Mouse (Mus musculus): ENCODE measurements around the gene 2310022B05Rik. TPM values are rescaled to one million over a fixed set of nuclear protein-coding genes. Genes with fewer than 3 reads are reported as not detected.

Gene 2310022B05Rik
- polyA plus RNA-seq, 1 experiment from 2014 or later, result 18.1 TPM

- Histone ChIP-seq H3K4me2 (replicated peaks) (no peak overlapping the region), H3K27ac (no peak overlapping the region), H3K4me1 (replicated peaks) (peaks cover 6% of the 10 kb centered on the region; the same call in 1 of the 2 replicates), H3K4me3 (replicated peaks) (no peak overlapping the region), H3K9ac (replicated peaks) (no peak overlapping the region), H3K27me3 (no peaks in the 10 kb centered on the region), H3K9me3 (no peaks in the 10 kb centered on the region), H3K36me3 (peaks cover 8% of the 10 kb centered on the region)
- ATAC-seq, result no peak
- 67% methylated on average over 4 of the region's 4 CpGs for WGBS
Measured at GRCm38 (mm10) chr8:124630891-124631290, 32.3 kb downstream of the 2310022B05Rik start.

DNA sequence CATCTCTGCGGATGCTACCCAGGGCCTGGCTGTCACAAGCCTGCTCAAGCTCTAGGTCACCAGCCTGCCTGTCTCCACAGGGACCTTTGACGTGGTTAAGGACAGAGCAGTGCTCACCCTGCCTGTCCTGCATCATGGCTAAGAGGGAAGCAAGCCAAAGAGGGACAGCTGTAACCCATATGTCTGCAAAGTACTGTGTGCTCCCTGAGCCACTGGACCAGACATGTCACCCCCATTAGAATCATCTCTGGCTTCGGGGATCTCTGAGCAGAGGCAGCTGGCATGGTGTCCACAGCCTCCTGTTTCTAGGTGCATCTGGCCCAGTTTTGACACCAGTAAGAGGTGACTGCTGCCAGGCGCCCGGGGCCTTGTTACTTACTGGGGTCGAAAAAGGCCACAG is 32.7 kb downstream of the 2310022B05Rik start:
- H3K4me3 ChIP-seq (replicated peaks), result no peak overlapping the region
- H3K9ac ChIP-seq (replicated peaks), result no peak overlapping the region
- no peaks in the 10 kb centered on the region for H3K27me3 ChIP-seq
- no peak for ATAC-seq
- H3K4me2 ChIP-seq (replicated peaks), result no peak overlapping the region
- H3K27ac ChIP-seq, result no peak overlapping the region
- 81% methylated on average over 6 of the region's 6 CpGs for WGBS
- H3K4me1 ChIP-seq (replicated peaks), result peaks cover 6% of the 10 kb centered on the region; the same call in 1 of the 2 replicates
- H3K36me3 ChIP-seq, result peaks cover 5% of the 10 kb centered on the region; the same call in 1 of the 2 replicates
- H3K9me3 ChIP-seq, result no peaks in the 10 kb centered on the region

- Histone ChIP-seq H3K4me3 (replicated peaks) (no peak overlapping the region), H3K9me3 (no peaks in the 10 kb centered on the region), H3K36me3 (no peaks in the 10 kb centered on the region), H3K4me2 (replicated peaks) (no peak overlapping the region), H3K27ac (no peak overlapping the region), H3K4me1 (replicated peaks) (0 out of 2 replicates have a peak, but pooled peaks cover 4% of the 10 kb centered on the region), H3K9ac (replicated peaks) (no peak overlapping the region), H3K27me3 (no peaks in the 10 kb centered on the region)
- 86% methylated on average over 9 of the region's 9 CpGs for WGBS
- no peak for ATAC-seq
Measured at GRCm38 (mm10) chr8:124626251-124626650, 36.9 kb downstream of the 2310022B05Rik start.

GRCm38 (mm10) chr8:124621255-124621654 is 41.9 kb downstream of the 2310022B05Rik start:
- peaks cover 7% of the 10 kb centered on the region; the same call in 1 of the 2 replicates for H3K27me3 ChIP-seq
- WGBS, result 54% methylated on average over 5 of the region's 5 CpGs
- no peak overlapping the region for H3K4me3 ChIP-seq (replicated peaks)
- H3K9me3 ChIP-seq, result no peaks in the 10 kb centered on the region
- no peak overlapping the region for H3K4me2 ChIP-seq (replicated peaks)
- H3K9ac ChIP-seq (replicated peaks), result no peak overlapping the region
- no peak overlapping the region for H3K27ac ChIP-seq
- peaks cover 9% of the 10 kb centered on the region; the same call in 1 of the 2 replicates for H3K4me1 ChIP-seq (replicated peaks)
- ATAC-seq, result peak; percentile 51; the same call in 1 of the 2 replicates
- H3K36me3 ChIP-seq, result no peaks in the 10 kb centered on the region

DNA sequence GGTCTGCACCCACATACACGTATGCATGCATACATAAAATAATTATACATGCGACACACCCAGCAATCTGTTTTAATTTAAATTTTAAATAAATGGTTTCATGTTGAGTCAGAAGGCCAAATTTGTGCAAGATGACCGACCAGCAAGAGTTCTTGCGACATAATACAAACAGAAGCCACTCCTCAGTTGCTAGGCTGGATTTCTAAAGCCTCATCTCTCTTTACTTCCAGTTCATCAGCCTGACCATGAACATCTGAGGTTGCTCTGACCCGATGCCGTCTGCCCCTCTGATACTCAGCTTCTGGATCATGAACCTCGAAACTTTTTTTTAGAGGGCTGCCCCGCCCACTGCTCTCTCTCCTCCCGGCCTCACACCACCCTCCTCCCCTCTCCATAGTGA is 44.9 kb downstream of the 2310022B05Rik start:
- H3K36me3 ChIP-seq, result no peaks in the 10 kb centered on the region
- no peak for ATAC-seq
- 60% methylated on average over 9 of the region's 9 CpGs for WGBS
- H3K9ac ChIP-seq (replicated peaks), result no peak overlapping the region
- no peak overlapping the region for H3K27ac ChIP-seq
- H3K4me1 ChIP-seq (replicated peaks), result peaks cover 9% of the 10 kb centered on the region; the same call in 1 of the 2 replicates
- no peak overlapping the region for H3K4me2 ChIP-seq (replicated peaks)
- no peak overlapping the region for H3K4me3 ChIP-seq (replicated peaks)
- no peaks in the 10 kb centered on the region for H3K9me3 ChIP-seq
- H3K27me3 ChIP-seq, result peaks cover 12% of the 10 kb centered on the region

DNA sequence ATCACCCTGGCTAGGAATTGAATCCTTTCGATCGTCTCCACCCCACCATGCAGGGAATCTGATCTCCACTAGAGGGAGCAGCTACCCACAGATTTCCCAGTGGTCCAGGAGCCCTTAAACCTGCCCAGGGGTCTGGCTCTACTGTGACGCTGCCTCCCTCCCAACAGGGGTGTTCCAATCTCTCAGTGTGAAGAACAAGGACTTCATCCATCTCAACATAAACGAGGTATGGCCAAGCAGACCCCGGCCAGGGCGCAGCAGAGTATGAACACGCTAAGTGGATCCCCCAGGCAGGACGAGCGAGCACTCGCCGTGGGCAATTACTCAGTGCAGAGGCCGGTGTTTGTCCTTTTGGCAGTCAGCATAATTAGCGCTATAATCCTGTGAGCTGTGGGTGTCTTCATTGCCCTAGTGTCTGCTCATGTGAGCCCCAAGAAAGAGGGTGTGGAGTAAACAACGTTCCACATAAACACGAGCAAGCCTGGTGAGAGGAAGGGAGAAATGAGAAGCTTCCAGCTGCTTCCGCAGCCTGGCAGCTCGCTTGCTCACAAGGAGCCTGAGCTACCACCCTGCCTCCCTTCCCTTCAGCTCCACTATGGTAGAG is 45.8 kb downstream of the 2310022B05Rik start:
- WGBS, result 11% methylated on average over 17 of the region's 17 CpGs
- no peaks in the 10 kb centered on the region for H3K9me3 ChIP-seq
- H3K27ac ChIP-seq, result no peak overlapping the region
- ATAC-seq, result peak; percentile 82
- peak overlapping the region; percentile 34 for H3K9ac ChIP-seq (replicated peaks)
- peaks cover 12% of the 10 kb centered on the region for H3K27me3 ChIP-seq
- H3K4me1 ChIP-seq (replicated peaks), result peaks cover 9% of the 10 kb centered on the region; the same call in 1 of the 2 replicates
- H3K4me2 ChIP-seq (replicated peaks), result peak overlapping the region; percentile 53
- H3K36me3 ChIP-seq, result no peaks in the 10 kb centered on the region
- peak overlapping the region; percentile 31 for H3K4me3 ChIP-seq (replicated peaks)

GRCm38 (mm10) chr8:124614325-124614724 is 48.8 kb downstream of the 2310022B05Rik start:
- ATAC-seq, result no peak
- no peak overlapping the region for H3K4me3 ChIP-seq (replicated peaks)
- 90% methylated on average over 5 of the region's 6 CpGs for WGBS
- peaks cover 12% of the 10 kb centered on the region for H3K27me3 ChIP-seq
- no peak overlapping the region for H3K27ac ChIP-seq
- H3K9me3 ChIP-seq, result no peaks in the 10 kb centered on the region
- no peaks in the 10 kb centered on the region for H3K36me3 ChIP-seq
- H3K4me2 ChIP-seq (replicated peaks), result no peak overlapping the region
- no peak overlapping the region for H3K9ac ChIP-seq (replicated peaks)
- peaks cover 5% of the 10 kb centered on the region; the same call in 1 of the 2 replicates for H3K4me1 ChIP-seq (replicated peaks)

DNA sequence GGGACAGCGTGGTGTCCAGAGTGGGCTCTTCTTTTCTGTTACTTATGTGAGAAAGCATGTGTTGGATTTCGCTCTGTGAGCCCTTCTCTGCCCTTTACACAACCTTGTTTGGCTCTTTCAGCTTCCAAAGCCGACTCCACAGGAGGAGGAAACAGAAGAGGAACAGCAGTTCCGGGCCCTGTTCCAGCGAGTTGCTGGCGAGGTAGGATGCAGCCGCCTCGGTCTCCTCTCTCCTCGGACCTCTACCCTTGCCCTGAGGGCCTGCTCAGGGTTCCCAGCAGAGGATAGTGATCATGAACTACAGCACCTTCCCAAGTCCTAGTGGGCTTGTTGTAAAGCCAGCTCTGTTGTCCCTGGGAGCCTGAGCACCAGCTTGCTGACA is 54.2 kb downstream of the 2310022B05Rik start:
- H3K9me3 ChIP-seq, result no peaks in the 10 kb centered on the region
- no peak overlapping the region for H3K4me3 ChIP-seq (replicated peaks)
- no peaks in the 10 kb centered on the region for H3K4me1 ChIP-seq (replicated peaks)
- ATAC-seq, result no peak
- no peak overlapping the region for H3K4me2 ChIP-seq (replicated peaks)
- H3K36me3 ChIP-seq, result no peaks in the 10 kb centered on the region
- H3K27ac ChIP-seq, result no peak overlapping the region
- H3K27me3 ChIP-seq, result no peaks in the 10 kb centered on the region
- 82% methylated on average over 9 of the region's 9 CpGs for WGBS
- H3K9ac ChIP-seq (replicated peaks), result no peak overlapping the region

DNA sequence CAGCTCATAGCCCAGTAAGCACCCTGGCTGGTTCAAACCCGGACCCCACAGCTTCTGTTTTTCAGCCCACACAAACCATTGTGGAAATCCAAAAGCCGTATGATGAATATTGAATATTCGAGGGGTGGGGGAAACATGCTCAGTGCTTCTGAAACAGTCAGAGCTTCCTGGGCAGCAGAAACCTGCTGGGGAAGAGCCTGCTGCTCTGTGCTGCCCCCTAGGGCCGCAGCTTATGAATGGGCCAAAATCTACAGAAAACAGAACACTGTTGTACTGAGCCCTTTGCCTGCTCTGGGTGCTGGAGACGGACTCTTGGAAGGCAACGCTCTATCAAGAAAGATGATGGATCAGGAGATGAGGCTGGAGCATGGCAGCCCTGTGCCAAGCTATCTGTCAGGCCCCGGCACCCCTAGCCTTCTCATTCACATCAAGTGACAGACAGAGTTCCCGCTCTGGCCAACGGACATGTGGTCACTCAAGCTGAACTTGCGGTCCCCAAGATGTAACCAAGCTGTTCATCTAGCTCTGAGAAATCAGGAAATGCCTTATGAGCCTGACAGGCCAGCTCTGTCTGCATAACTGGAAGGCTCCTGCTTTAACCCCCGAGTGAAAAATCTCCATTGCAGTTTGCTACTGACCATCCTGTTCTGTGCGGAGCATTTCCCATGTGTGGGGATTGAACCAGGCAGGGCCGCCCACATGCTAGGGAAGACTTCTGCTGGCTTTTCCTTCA is 54.8 kb downstream of the 2310022B05Rik start:
- no peak overlapping the region for H3K27ac ChIP-seq
- H3K9ac ChIP-seq (replicated peaks), result no peak overlapping the region
- no peak overlapping the region for H3K4me2 ChIP-seq (replicated peaks)
- no peaks in the 10 kb centered on the region for H3K27me3 ChIP-seq
- 77% methylated on average over 13 of the region's 13 CpGs for WGBS
- no peaks in the 10 kb centered on the region for H3K9me3 ChIP-seq
- no peak overlapping the region for H3K4me3 ChIP-seq (replicated peaks)
- ATAC-seq, result no peak
- no peaks in the 10 kb centered on the region for H3K36me3 ChIP-seq
- no peaks in the 10 kb centered on the region for H3K4me1 ChIP-seq (replicated peaks)

DNA sequence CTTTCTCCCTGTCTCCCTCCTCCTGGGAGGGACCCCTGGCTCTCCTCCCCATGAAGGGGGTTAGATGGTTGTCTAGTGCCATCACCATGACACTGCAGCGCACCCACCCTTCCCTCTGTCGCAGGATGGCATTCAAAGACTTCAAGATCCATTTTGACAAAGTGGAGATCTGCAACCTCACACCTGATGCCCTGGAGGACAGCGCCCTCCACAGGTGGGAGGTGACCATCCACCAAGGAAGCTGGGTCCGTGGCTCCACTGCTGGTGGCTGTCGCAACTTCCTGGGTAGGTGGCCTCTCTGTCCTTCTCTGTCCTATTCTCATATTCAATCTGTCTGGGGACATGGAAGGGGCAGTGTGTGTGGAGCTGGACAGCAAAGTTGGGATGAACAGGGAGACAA is 59.1 kb downstream of the 2310022B05Rik start:
- Histone ChIP-seq H3K27me3 (no peaks in the 10 kb centered on the region), H3K9me3 (no peaks in the 10 kb centered on the region), H3K36me3 (no peaks in the 10 kb centered on the region), H3K27ac (no peak overlapping the region), H3K9ac (replicated peaks) (no peak overlapping the region), H3K4me2 (replicated peaks) (no peak overlapping the region), H3K4me3 (replicated peaks) (no peak overlapping the region), H3K4me1 (replicated peaks) (no peaks in the 10 kb centered on the region)
- WGBS, result 76% methylated on average over 5 of the region's 5 CpGs
- ATAC-seq, result no peak

DNA sequence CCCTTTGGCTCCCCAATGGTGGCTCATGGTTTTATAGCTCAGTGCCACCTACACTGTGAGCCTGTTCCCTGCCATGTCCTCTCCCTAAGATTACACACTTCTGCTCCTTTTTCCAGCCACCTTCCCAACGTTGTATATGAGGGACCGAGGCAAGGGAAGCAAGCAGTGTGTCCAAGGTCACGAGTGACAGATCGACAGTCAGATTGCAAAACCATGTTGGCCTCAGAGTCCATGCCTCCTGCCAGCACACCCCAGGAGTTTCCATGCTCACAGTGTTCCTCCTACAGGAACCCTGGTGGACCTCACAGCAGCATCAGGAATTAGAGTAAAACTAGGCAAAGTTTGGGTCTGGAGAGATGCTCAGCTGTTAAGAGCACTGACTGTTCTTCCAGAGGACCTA is 73.8 kb downstream of the 2310022B05Rik start:
- Histone ChIP-seq H3K9ac (replicated peaks) (no peak overlapping the region), H3K4me1 (replicated peaks) (no peaks in the 10 kb centered on the region), H3K27ac (no peak overlapping the region), H3K4me2 (replicated peaks) (no peak overlapping the region), H3K27me3 (no peaks in the 10 kb centered on the region), H3K36me3 (no peaks in the 10 kb centered on the region), H3K4me3 (replicated peaks) (no peak overlapping the region), H3K9me3 (no peaks in the 10 kb centered on the region)
- WGBS, result 77% methylated on average over 4 of the region's 4 CpGs
- ATAC-seq, result no peak

DNA sequence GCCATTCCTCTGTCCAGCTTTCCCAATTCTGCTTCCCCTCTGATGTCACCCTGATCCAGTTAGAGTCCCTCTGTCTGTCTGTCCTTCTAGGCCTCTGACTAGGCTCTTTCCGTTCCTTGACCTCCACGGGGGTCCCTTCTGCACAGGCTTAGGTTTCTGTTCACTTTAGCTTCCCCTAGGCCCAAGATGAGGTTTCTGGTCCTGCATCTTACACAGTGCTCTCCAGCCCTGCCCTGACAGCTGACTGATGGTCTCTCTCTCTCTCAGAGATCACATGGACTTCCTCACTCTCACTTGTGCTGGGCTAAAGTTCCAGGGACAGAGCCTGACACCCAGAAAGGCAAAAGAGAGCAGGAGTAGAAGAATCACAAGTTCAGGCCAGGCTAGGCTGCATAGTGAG is 76.6 kb downstream of the 2310022B05Rik start:
- 74% methylated on average over 2 of the region's 2 CpGs for WGBS
- Histone ChIP-seq H3K27me3 (no peaks in the 10 kb centered on the region), H3K27ac (no peak overlapping the region), H3K4me1 (replicated peaks) (no peaks in the 10 kb centered on the region), H3K9me3 (no peaks in the 10 kb centered on the region), H3K4me2 (replicated peaks) (no peak overlapping the region), H3K9ac (replicated peaks) (no peak overlapping the region), H3K36me3 (no peaks in the 10 kb centered on the region), H3K4me3 (replicated peaks) (no peak overlapping the region)
- ATAC-seq, result no peak
